Mouse (Mus musculus) left cerebral cortex, postnatal 14 days (tissue): ENCODE results near the gene Cdh16. TPM values are rescaled to one million over a fixed set of nuclear protein-coding genes. Genes with fewer than 3 reads are reported as not detected.

ENCODE experiments used
- DNase-seq, 2 experiments: peaks; one replicate each; pipeline ENCODE4 v3.0.0; 2021 to 2022; ENCODE audit warnings: low spot score in 2 of 2, mixed read lengths in 1 of 2
- intact Hi-C: fragments of 180-260 bp; cut with DNase I; formaldehyde crosslinking; loops from one replicate; pipeline ENCODE4 v1.15.1; 2025
- total RNA-seq, 2 experiments: library from RNA; stranded (reverse); gene quantifications; 2 replicates each; pipeline ENCODE4 v1.2.3; 2021

The Cdh16 gene
- total RNA-seq, 2 experiments from 2014 or later: not detected

DNA sequence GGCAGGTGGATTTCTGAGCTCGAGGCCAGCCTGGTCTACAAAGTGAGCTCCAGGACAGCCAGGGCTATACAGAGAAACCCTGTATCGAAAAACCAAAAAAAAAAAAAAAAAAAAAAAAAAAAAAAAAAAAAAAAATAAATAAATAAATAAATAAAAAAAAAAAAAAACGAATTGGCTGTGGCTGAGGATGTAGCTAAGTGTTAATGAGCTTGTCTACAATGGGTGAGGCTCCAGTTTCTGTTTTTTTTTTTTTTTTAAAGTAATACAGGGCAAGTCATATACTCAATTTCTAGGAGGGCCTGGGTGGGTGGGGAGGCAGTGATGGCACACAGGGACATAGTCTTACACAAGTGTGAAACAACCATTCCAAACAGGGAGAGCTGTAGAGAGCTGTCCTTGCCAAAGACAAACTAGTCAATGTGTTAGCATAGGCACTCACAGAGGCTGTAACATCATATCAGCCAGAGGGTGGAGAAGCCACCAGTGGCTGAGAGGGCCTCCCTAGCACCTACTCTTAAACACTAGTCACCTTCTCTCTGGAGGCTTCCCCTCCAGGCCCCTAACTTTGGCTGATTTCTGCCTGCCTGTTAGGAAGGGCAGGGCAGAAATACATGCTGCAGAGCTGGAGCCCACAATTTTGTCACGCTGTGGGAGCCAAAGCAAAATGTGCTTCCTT, 3.0 kb upstream of the Cdh16 start:
- intact Hi-C loops: no loop called here
- DNase-seq: no peak

DNA sequence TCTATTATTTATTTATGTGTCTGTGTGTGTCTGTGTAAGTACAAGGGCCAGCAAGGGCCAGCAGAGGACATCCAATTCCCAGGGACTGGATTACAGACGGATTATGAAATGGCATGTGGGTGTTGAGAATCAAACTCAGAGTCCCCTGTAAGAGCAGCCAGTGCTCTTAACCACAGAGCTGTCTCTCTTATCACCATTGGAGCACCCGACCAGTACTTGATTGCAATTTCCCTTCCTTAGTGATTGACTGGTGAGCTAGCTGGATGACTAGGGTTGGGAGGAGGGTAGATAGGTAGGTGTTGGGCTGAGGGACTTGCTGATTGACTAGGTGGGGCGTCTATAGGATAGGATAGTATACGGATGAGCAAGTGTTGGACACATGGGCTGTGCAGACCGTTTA, 3.4 kb downstream of the Cdh16 start:
- DNase-seq: no peak
- intact Hi-C loops: no loop called here

- intact Hi-C loops: no loop called here
- DNase-seq: no peak
Measured at GRCm38 (mm10) chr8:104613119-104613518, 11.1 kb downstream of the Cdh16 start.

DNA sequence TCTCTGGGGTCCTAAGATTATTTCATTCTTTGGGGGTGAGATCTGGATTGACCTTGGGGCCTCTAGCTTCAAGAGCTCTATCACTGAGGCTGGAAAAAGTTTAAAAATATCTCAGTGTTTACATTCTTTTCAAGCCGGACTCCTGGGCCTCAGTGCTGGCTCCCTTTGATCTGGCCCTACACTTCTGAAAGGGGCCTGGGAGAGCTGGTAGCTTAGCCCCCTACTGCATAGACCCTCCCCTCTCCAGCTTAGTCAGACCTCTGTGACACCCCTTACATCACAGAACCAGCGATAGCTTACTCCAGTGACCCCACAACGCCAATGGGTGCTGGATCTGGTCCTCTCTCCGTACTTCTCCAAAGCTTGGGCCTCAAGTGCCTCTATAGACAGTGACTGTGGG, 12.6 kb downstream of the Cdh16 start:
- intact Hi-C loops: no loop called here

GRCm38 (mm10) chr8:104610185-104610766, 13.9 kb downstream of the Cdh16 start:
- no peak for DNase-seq
- intact Hi-C loops: no loop called here

More for the DNA sequence above, 12.6 kb downstream of the Cdh16 start:
- no peak for DNase-seq

- intact Hi-C loops: no loop called here
- no peak for DNase-seq
Measured at GRCm38 (mm10) chr8:104609222-104609621, 15.0 kb downstream of the Cdh16 start.

DNA sequence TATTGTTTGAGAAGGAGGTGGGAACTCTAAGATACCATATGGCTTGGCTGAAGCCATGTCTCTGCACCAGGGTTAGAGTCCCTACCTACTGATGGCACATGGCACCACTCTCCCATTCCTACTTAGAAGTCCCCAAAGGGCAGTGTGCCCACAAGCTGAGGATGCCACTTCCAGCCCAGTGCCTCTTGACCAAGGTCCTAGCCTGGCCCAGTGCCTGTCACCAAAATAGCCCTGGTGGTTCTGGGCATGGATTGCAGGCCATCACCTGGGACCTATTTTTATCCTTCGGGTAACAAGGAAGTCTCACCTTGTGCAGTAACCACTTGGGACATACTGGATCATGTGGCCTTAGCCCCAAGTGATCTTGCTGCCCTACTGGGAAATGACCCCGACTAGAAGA, 16.3 kb downstream of the Cdh16 start:
- no peak for DNase-seq
- intact Hi-C loops: no loop called here

DNA sequence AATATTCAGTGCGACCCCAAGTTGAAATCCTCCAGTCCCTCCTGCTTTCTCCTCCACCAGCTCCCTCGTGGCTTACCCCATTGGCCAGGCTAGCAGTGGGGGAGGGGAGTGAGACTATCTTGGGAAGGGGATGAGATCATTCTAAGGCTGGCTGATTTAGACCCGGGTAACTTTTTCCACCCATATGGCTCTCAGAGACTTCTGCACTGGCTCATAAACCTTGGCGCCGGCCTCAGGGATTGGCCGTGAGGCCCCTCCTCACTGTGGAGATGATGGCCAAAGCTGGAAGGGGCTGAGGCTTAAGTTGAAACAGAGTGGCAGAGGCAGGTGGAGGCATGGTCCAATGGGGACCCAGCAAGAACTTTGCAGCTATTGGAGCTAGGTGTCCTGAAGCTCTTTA, 17.9 kb downstream of the Cdh16 start:
- intact Hi-C loops: no loop called here
- DNase-seq: peak in 1 of 2 experiments; percentile 32

- DNase-seq: no peak
- intact Hi-C loops: loop anchor here (5.0 kb wide), 1 partner anchor 39 kb away; the partner anchor contains the start of gene Ciao2b
Measured at GRCm38 (mm10) chr8:104603245-104603593, 21.0 kb downstream of the Cdh16 start.

DNA sequence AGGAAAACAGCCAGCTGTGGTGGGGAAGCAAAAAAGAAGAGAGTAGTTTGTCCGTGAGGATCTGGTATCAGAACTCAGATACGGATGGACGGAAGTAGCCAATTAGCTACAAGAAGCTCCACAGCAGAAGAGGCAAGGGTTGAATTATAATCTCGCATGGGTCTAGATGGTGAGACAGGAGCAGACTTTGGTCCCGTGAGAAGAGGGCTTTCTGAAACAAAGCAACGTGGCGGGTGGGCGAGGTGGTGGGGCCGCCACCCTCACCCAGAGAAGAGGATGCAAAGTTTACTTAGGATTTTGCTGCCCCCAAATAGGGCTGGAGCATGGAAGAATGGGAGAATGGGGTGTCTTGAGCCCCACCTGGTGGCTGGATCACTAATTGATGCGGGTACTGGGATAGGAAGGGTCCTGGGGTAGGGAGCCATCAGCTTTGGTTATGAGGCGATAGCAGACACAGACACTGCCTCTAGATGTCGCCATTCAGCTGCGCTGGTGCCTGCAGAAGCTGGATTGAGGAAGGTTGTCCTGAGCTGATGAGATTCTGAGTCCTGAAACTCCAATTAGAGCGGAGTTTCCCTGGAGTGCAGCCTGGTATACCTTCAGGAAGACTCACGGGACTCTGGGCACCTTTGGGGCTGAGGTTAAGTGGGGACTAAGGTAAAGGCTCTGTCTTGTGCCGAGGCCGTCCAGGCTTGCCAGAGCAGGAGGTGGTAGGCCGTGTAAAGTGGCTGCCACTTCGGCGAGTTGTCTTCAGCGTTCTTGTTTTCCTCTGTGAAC, 21.5 kb downstream of the Cdh16 start:
- peak; percentile 87 to 90 for DNase-seq
- intact Hi-C loops: loop anchor here (5.0 kb wide), 1 partner anchor 40 kb away; the partner anchor contains the start of gene Ciao2b

- no peak for DNase-seq
- intact Hi-C loops: loop anchor here (5.0 kb wide), 1 partner anchor 40 kb away; the partner anchor contains the start of gene Ciao2b
Measured at GRCm38 (mm10) chr8:104601941-104602371, 22.2 kb downstream of the Cdh16 start.

DNA sequence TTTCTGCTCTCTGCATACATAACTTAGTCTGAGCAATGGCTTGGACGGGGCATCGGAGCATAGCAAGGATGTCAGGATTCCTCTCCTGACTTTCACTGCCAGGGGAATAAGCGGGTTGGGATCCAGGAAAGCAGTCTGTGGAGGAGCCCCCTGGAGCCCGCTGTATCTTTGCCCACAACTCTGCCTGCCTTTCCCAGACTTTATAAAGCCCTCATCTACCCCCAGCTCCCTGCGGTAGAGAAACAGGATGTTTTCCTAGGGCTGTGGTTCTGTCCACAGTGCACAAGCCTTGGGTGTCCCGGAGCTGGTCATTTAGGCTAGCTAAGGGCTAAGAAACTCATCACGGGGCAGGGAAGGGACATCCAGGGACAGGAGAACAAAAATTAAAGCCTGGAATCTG, 22.8 kb downstream of the Cdh16 start:
- no peak for DNase-seq
- intact Hi-C loops: loop anchor here (5.0 kb wide), 1 partner anchor 41 kb away; the partner anchor contains the start of gene Ciao2b

DNA sequence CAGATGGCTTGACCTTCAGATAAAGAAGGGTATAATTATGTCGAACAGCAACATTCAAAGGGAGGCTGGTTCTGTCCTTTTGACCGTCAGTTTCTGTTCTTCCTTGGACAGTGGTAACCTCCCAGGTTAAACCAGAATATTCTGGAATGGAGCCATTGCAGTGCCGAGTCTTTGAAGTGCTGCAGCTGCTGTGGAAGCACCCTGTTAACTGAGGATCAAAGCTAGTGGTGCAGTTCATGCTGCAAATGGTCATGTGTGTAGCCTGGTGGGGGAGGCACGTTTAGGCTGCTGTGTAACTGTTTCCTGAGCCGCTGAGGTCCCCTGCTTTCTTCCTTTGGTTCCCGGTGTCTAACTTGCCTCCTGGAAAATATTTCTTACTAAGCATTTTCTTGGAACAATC, 25.7 kb downstream of the Cdh16 start:
- intact Hi-C loops: no loop called here
- DNase-seq: no peak

- intact Hi-C loops: no loop called here
Measured at GRCm38 (mm10) chr8:104597656-104598055, 26.5 kb downstream of the Cdh16 start.

GRCm38 (mm10) chr8:104595773-104596536, 28.2 kb downstream of the Cdh16 start:
- intact Hi-C loops: no loop called here
- DNase-seq: no peak

More at GRCm38 (mm10) chr8:104597656-104598055, 26.5 kb downstream of the Cdh16 start:
- DNase-seq: no peak

- intact Hi-C loops: no loop called here
- no peak for DNase-seq
Measured at GRCm38 (mm10) chr8:104594611-104595362, 29.4 kb downstream of the Cdh16 start.

GRCm38 (mm10) chr8:104593536-104594325, 30.5 kb downstream of the Cdh16 start:
- DNase-seq: no peak
- intact Hi-C loops: no loop called here

GRCm38 (mm10) chr8:104592566-104592965, 31.6 kb downstream of the Cdh16 start:
- DNase-seq: no peak
- intact Hi-C loops: no loop called here
